Mouse (Mus musculus) lung, postnatal 0 days (tissue): ENCODE measurements around the gene Lrfn3. TPM values are rescaled to one million over a fixed set of nuclear protein-coding genes. Genes with fewer than 3 reads are reported as not detected.
A peak's percentile ranks its signal among the peaks of the same experiment; 100 is the strongest.

Source experiments
- ATAC-seq: fragments of 200-750 bp; cut with Nextera tagmentation; 2 replicates; pipeline ENCODE4 v1.8.0; 2017; ENCODE audit warnings: moderate library complexity
- DNase-seq: peaks from one replicate; pipeline ENCODE4 v3.0.0-alpha.2; 2016; ENCODE audit warnings: low spot score
- H3K27ac ChIP-seq: fragments of 300-500 bp; sonication (generic); 2 replicates; pipeline ENCODE4 v1.5.1; 2014; ENCODE audit warnings: antibody characterized with exemption, mild to moderate bottlenecking, low read length, mixed read lengths
- H3K27me3 ChIP-seq: fragments of 300-500 bp; sonication (generic); replicated peaks from 2 replicates; pipeline ENCODE4 v1.6.1; 2014; ENCODE audit warnings: low read length, mixed read lengths; ENCODE audit not compliant: insufficient read depth
- H3K36me3 ChIP-seq: fragments of 300-500 bp; sonication (generic); 2 replicates; pipeline ENCODE4 v1.6.1; 2014; ENCODE audit warnings: low read length, mixed read lengths; ENCODE audit not compliant: insufficient read depth
- H3K4me1 ChIP-seq: fragments of 300-500 bp; sonication (generic); 2 replicates; pipeline ENCODE4 v1.6.1; 2014; ENCODE audit warnings: antibody characterized with exemption, low read depth, low read length, mixed read lengths; ENCODE audit not compliant: insufficient read depth
- H3K4me2 ChIP-seq: fragments of 300-500 bp; sonication (generic); replicated peaks from 2 replicates; pipeline ENCODE4 v1.6.1; 2014; ENCODE audit warnings: low read depth, mild to moderate bottlenecking, low read length, moderate library complexity, mixed read lengths
- H3K4me3 ChIP-seq: fragments of 300-500 bp; sonication (generic); 2 replicates; pipeline ENCODE4 v1.5.1; 2014; ENCODE audit warnings: low read depth, low read length
- H3K9ac ChIP-seq: fragments of 300-500 bp; sonication (generic); replicated peaks from 2 replicates; pipeline ENCODE4 v1.6.1; 2014; ENCODE audit warnings: low read depth, mild to moderate bottlenecking
- H3K9me3 ChIP-seq: fragments of 300-500 bp; sonication (generic); 2 replicates; pipeline ENCODE4 v1.6.1; 2016; ENCODE audit warnings: low read length, mixed read lengths
- CTCF ChIP-seq: IDR thresholded peaks from 2 replicates; pipeline ENCODE4 v1.5.1; 2016; ENCODE audit warnings: antibody characterized with exemption, mild to moderate bottlenecking
- EP300 ChIP-seq: IDR thresholded peaks from 2 replicates; pipeline ENCODE4 v1.6.1; 2016; ENCODE audit warnings: antibody characterized with exemption, mild to moderate bottlenecking, control low read depth
- WGBS: fragments of 180-500 bp; shearing (Covaris S2); extraction: QIAGEN DNeasy Blood & Tissue Kit; methylation state at CpG from one replicate; pipeline ENCODE4 v1.1.7; 2014; 5-methylcytosine and 5-hydroxymethylcytosine counted together
- polyA plus RNA-seq: library from polyadenylated mRNA; unstranded; fragments of >200 nt; fragmentation: Nextera tagmentation; extraction: Ambion mirVana; gene quantifications from 2 replicates; pipeline ENCODE4 v1.2.1, GENCODE M21; 2015

The Lrfn3 gene
- polyA plus RNA-seq, 1 experiment from 2014 or later = 2.0 TPM

GRCm38 (mm10) chr7:30354059-30354458 lies 8.5 kb downstream of the Lrfn3 start:
- ATAC-seq (no peak), DNase-seq (no peak)
- Histone ChIP-seq H3K9ac (no peak overlapping the region), H3K4me3 (no peak overlapping the region), H3K4me1 (no peaks in the 10 kb centered on the region), H3K36me3 (no peaks in the 10 kb centered on the region), H3K27ac (no peak overlapping the region), H3K27me3 (no peaks in the 10 kb centered on the region), H3K4me2 (no peak overlapping the region), H3K9me3 (no peaks in the 10 kb centered on the region)
- TF ChIP-seq EP300 (no peak), CTCF (no peak)
- 66% methylated on average over 4 of the region's 4 CpGs for WGBS

GRCm38 (mm10) chr7:30353279-30353822 lies 9.2 kb downstream of the Lrfn3 start:
- no peak for TF ChIP-seq EP300
- peak; percentile 82 for TF ChIP-seq CTCF
- H3K4me3 ChIP-seq = no peak overlapping the region
- no peaks in the 10 kb centered on the region for H3K4me1 ChIP-seq
- H3K4me2 ChIP-seq = no peak overlapping the region
- peaks cover 3% of the 10 kb centered on the region; the same call in 1 of the 2 replicates for H3K27me3 ChIP-seq
- no peak overlapping the region for H3K27ac ChIP-seq
- no peak overlapping the region for H3K9ac ChIP-seq
- ATAC-seq = peak; percentile 65
- H3K36me3 ChIP-seq = no peaks in the 10 kb centered on the region
- peak; percentile 60 for DNase-seq
- H3K9me3 ChIP-seq = no peaks in the 10 kb centered on the region
- WGBS = 16% methylated on average over 6 of the region's 6 CpGs

GRCm38 (mm10) chr7:30347828-30348227 lies 14.7 kb downstream of the Lrfn3 start:
- TF ChIP-seq EP300 = no peak
- TF ChIP-seq CTCF = peak; percentile 82
- Histone ChIP-seq H3K36me3 (no peaks in the 10 kb centered on the region), H3K9me3 (no peaks in the 10 kb centered on the region), H3K9ac (no peak overlapping the region), H3K27ac (no peak overlapping the region), H3K4me3 (no peak overlapping the region), H3K27me3 (peaks cover 19% of the 10 kb centered on the region), H3K4me1 (no peaks in the 10 kb centered on the region), H3K4me2 (no peak overlapping the region)
- DNase-seq (peak; percentile 71), ATAC-seq (peak; percentile 33; the same call in 1 of the 2 replicates)
- 4% methylated on average over 30 of the region's 30 CpGs for whole genome bisulfite sequencing

GRCm38 (mm10) chr7:30346635-30347379 lies 15.8 kb downstream of the Lrfn3 start:
- H3K27ac ChIP-seq = no peak overlapping the region
- no peak overlapping the region for H3K9ac ChIP-seq
- H3K4me3 ChIP-seq = no peak overlapping the region
- no peak overlapping the region for H3K4me2 ChIP-seq
- peaks cover 19% of the 10 kb centered on the region for H3K27me3 ChIP-seq
- TF ChIP-seq CTCF (no peak), EP300 (no peak)
- ATAC-seq (no peak), DNase-seq (peak; percentile 74)
- WGBS = 25% methylated on average over 21 of the region's 21 CpGs
- no peaks in the 10 kb centered on the region for H3K4me1 ChIP-seq
- H3K36me3 ChIP-seq = no peaks in the 10 kb centered on the region
- no peaks in the 10 kb centered on the region for H3K9me3 ChIP-seq

GRCm38 (mm10) chr7:30339432-30340109 lies 23.0 kb downstream of the Lrfn3 start:
- DNase-seq (no peak), ATAC-seq (no peak)
- WGBS = 58% methylated on average over 5 of the region's 5 CpGs
- no peak overlapping the region for H3K4me2 ChIP-seq
- H3K27me3 ChIP-seq = no peaks in the 10 kb centered on the region
- H3K27ac ChIP-seq = no peak overlapping the region
- no peak overlapping the region for H3K4me3 ChIP-seq
- TF ChIP-seq CTCF (no peak), EP300 (no peak)
- no peaks in the 10 kb centered on the region for H3K9me3 ChIP-seq
- H3K9ac ChIP-seq = no peak overlapping the region
- no peaks in the 10 kb centered on the region for H3K36me3 ChIP-seq
- H3K4me1 ChIP-seq = no peaks in the 10 kb centered on the region

GRCm38 (mm10) chr7:30336384-30336783 lies 26.2 kb downstream of the Lrfn3 start:
- Histone ChIP-seq H3K4me3 (no peak overlapping the region), H3K4me1 (peaks cover 14% of the 10 kb centered on the region), H3K9me3 (no peaks in the 10 kb centered on the region), H3K4me2 (no peak overlapping the region), H3K36me3 (no peaks in the 10 kb centered on the region), H3K9ac (no peak overlapping the region), H3K27me3 (no peaks in the 10 kb centered on the region), H3K27ac (no peak overlapping the region)
- ATAC-seq (peak; percentile 43), DNase-seq (peak; percentile 95)
- WGBS = 2% methylated on average over 9 of the region's 9 CpGs
- TF ChIP-seq CTCF (peak; percentile 99), EP300 (no peak)
